Mouse (Mus musculus) embryonic facial prominence, embryonic 15.5 days (tissue): ENCODE data around the gene Gm11213. TPM values are rescaled to one million over a fixed set of nuclear protein-coding genes. Genes with fewer than 3 reads are reported as not detected.
A peak's percentile ranks its signal among the peaks of the same experiment; 100 is the strongest.

Source experiments
- ATAC-seq: fragments of 200-750 bp; cut with Nextera tagmentation; 2 replicates; pipeline ENCODE4 v1.8.0; 2017; ENCODE audit warnings: low read depth, moderate TSS enrichment; ENCODE audit not compliant: insufficient number of reproducible peaks, low FRiP score, low TSS enrichment
- H3K27ac ChIP-seq: fragments of 300-500 bp; sonication (generic); replicated peaks from 2 replicates; pipeline ENCODE4 v1.5.1; 2015; ENCODE audit warnings: mild to moderate bottlenecking, inconsistent platforms
- H3K27me3 ChIP-seq: fragments of 300-500 bp; sonication (generic); 2 replicates; pipeline ENCODE4 v1.6.1; 2015; ENCODE audit warnings: inconsistent platforms
- H3K36me3 ChIP-seq: fragments of 300-500 bp; sonication (generic); 2 replicates; pipeline ENCODE4 v1.6.1; 2015; ENCODE audit warnings: mild to moderate bottlenecking, inconsistent platforms
- H3K4me1 ChIP-seq: fragments of 300-500 bp; sonication (generic); 2 replicates; pipeline ENCODE4 v1.6.1; 2015; ENCODE audit warnings: inconsistent platforms
- H3K4me2 ChIP-seq: fragments of 300-500 bp; sonication (generic); replicated peaks from 2 replicates; pipeline ENCODE4 v1.6.1; 2015; ENCODE audit warnings: mild to moderate bottlenecking, inconsistent platforms
- H3K4me3 ChIP-seq: fragments of 300-500 bp; sonication (generic); replicated peaks from 2 replicates; pipeline ENCODE4 v1.5.1; 2015; ENCODE audit warnings: mild to moderate bottlenecking, inconsistent platforms
- H3K9ac ChIP-seq: fragments of 300-500 bp; sonication (generic); 2 replicates; pipeline ENCODE4 v1.6.1; 2015; ENCODE audit warnings: inconsistent platforms
- H3K9me3 ChIP-seq: fragments of 300-500 bp; sonication (generic); replicated peaks from 2 replicates; pipeline ENCODE4 v1.6.1; 2016; ENCODE audit warnings: inconsistent platforms
- whole genome bisulfite sequencing: fragments of 180-500 bp; shearing (Covaris S2); methylation state at CpG from one replicate; pipeline ENCODE4 v1.1.7; 2015; 5-methylcytosine and 5-hydroxymethylcytosine counted together
- polyA plus RNA-seq: library from polyadenylated mRNA; unstranded; fragments of >200 nt; fragmentation: Nextera tagmentation; extraction: Ambion mirVana; gene quantifications from 2 replicates; pipeline ENCODE4 v1.2.1, GENCODE M21; 2015

Gene Gm11213
- polyA plus RNA-seq, 1 experiment from 2014 or later = not detected

DNA sequence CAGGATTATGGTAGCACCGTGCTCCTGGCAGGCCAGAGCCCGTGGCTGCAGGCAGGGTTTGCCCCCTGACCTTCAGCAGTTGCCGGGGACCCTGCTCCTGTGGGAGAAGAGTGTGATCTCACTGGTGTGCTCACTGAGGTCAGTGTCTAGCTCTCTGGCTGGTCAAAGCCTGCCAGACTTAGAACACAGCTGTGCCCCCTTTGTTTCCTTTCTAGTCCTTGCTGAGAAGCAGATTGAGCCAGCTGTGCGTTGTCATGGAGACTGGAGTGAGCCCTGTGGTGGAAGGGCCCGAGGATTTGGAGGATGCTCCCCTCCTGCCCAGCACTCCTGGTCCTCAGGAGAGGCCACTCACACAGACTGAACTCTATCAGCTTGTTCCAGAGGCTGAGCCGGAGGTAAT is 25.0 kb downstream of the Gm11213 start:
- 40% methylated on average over 6 of the region's 6 CpGs for WGBS
- peaks cover 7% of the 10 kb centered on the region; the same call in 1 of the 2 replicates for H3K36me3 ChIP-seq
- no peak overlapping the region for H3K27ac ChIP-seq
- H3K4me3 ChIP-seq = no peak overlapping the region
- H3K4me2 ChIP-seq = no peak overlapping the region
- no peaks in the 10 kb centered on the region for H3K27me3 ChIP-seq
- H3K9me3 ChIP-seq = no peaks in the 10 kb centered on the region
- ATAC-seq = no peak
- peaks cover 11% of the 10 kb centered on the region for H3K4me1 ChIP-seq
- no peak overlapping the region for H3K9ac ChIP-seq

DNA sequence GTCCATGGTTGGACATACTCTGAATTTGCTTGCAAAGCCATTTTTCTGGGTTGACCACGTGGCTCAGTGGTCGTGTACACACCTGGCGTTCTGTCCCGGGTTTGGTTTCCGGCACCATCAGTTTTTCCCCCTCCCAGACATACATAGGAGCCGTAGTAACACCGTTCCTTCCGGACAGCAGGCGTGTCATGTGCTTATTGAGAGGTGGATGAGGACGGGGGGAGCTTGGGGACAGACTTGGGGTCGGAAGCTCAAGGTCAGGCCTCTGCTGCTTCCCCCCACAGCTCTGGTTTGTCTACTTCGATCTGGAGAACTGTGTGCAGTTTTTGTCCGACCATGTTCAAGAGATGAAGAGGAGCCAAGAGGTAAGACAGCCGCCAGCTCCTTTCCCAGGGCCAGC is 25.4 kb downstream of the Gm11213 start:
- H3K27me3 ChIP-seq = no peaks in the 10 kb centered on the region
- peaks cover 7% of the 10 kb centered on the region; the same call in 1 of the 2 replicates for H3K36me3 ChIP-seq
- no peak overlapping the region for H3K4me2 ChIP-seq
- no peak overlapping the region for H3K4me3 ChIP-seq
- H3K27ac ChIP-seq = no peak overlapping the region
- no peaks in the 10 kb centered on the region for H3K9me3 ChIP-seq
- H3K4me1 ChIP-seq = peaks cover 11% of the 10 kb centered on the region
- H3K9ac ChIP-seq = no peak overlapping the region
- WGBS = 82% methylated on average over 14 of the region's 14 CpGs
- ATAC-seq = no peak

GRCm38 (mm10) chr4:63572621-63573020 is 32.4 kb downstream of the Gm11213 start:
- Histone ChIP-seq H3K27ac (no peak overlapping the region), H3K4me2 (no peak overlapping the region), H3K4me1 (peaks cover 17% of the 10 kb centered on the region), H3K9me3 (no peaks in the 10 kb centered on the region), H3K36me3 (peaks cover 7% of the 10 kb centered on the region), H3K4me3 (no peak overlapping the region), H3K27me3 (no peaks in the 10 kb centered on the region), H3K9ac (no peak overlapping the region)
- 90% methylated on average over 5 of the region's 5 CpGs for WGBS
- no peak for ATAC-seq

GRCm38 (mm10) chr4:63570208-63570781 is 34.8 kb downstream of the Gm11213 start:
- H3K9ac ChIP-seq = no peak overlapping the region
- WGBS = 17% methylated on average over 7 of the region's 7 CpGs
- peak overlapping the region; percentile 39; the same call in 1 of the 2 replicates for H3K27ac ChIP-seq

GRCm38 (mm10) chr4:63569322-63569721 is 35.7 kb downstream of the Gm11213 start:
- WGBS = 83% methylated on average over 8 of the region's 8 CpGs
- Histone ChIP-seq H3K4me1 (peaks cover 17% of the 10 kb centered on the region), H3K36me3 (peaks cover 12% of the 10 kb centered on the region; the same call in 1 of the 2 replicates), H3K4me3 (no peak overlapping the region), H3K27ac (no peak overlapping the region), H3K9ac (no peak overlapping the region), H3K9me3 (no peaks in the 10 kb centered on the region), H3K27me3 (no peaks in the 10 kb centered on the region), H3K4me2 (no peak overlapping the region)
- no peak for ATAC-seq

More at GRCm38 (mm10) chr4:63570208-63570781, 34.8 kb downstream of the Gm11213 start:
- Histone ChIP-seq H3K36me3 (peaks cover 12% of the 10 kb centered on the region; the same call in 1 of the 2 replicates), H3K4me3 (no peak overlapping the region), H3K4me1 (peaks cover 17% of the 10 kb centered on the region), H3K4me2 (no peak overlapping the region), H3K27me3 (no peaks in the 10 kb centered on the region), H3K9me3 (no peaks in the 10 kb centered on the region)
- ATAC-seq = no peak

DNA sequence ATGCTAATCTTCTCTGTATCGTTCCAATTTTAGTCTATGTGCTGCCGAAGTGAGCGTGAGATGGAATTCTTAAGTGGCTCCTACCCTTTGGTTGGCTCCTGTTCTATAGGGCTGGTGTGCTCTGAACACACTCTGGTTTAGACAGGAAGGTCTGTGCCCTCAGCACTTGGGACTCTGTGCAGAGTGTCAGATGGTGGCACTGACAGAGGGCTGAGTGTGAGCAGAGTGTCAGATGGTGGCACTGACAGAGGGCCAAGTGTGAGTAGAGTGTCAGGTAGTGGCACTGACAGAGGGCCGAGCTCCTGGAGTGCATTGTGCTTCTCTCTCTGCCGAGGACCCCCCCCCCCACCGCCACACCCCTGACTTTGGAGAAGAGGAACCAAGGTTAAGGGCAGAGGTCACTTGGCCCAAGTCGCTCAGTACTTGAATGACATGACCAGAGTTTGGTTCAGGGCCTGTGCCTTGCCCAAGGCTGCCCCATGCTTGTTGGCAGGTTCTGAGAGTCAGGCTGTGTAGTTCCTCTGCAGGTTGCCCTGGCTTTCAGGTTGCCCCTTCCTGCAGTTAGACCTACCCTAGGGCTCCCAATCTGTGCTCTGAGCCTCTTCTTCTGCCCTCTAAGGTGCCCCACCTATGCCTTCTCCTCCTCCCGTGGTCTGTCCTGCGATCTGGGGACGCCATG is 37.2 kb downstream of the Gm11213 start:
- H3K4me1 ChIP-seq = peaks cover 17% of the 10 kb centered on the region

DNA sequence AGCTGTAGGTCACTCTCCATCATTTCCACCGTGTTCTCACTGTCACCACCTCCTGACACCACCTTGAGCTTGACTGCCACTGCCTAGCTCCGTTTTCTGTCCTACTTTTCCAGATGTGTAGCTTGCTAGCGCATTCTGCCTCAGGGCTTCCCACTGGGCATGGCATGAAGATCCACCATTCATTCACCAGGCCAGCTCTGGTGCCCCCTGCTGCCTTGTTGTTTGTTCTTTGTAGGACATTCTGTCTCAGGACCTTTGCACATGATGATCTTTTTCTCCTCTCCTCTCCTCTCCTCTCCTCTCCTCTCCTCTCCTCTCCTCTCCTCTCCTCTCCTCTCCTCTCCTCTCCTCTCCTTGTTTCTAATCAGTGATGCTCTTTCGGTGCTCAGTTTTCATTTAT is 42.3 kb downstream of the Gm11213 start:
- Histone ChIP-seq H3K4me1 (peaks cover 28% of the 10 kb centered on the region), H3K9me3 (no peaks in the 10 kb centered on the region), H3K4me3 (no peak overlapping the region), H3K36me3 (0 out of 2 replicates have a peak, but pooled peaks cover 9% of the 10 kb centered on the region), H3K27me3 (no peaks in the 10 kb centered on the region), H3K9ac (no peak overlapping the region), H3K27ac (no peak overlapping the region), H3K4me2 (no peak overlapping the region)
- ATAC-seq = no peak
- 87% methylated on average over 4 of the region's 4 CpGs for WGBS

More for the DNA sequence above, 37.2 kb downstream of the Gm11213 start:
- Histone ChIP-seq H3K27me3 (no peaks in the 10 kb centered on the region), H3K9me3 (no peaks in the 10 kb centered on the region), H3K27ac (no peak overlapping the region), H3K9ac (no peak overlapping the region), H3K4me3 (no peak overlapping the region), H3K36me3 (peaks cover 9% of the 10 kb centered on the region; the same call in 1 of the 2 replicates), H3K4me2 (no peak overlapping the region)
- no peak for ATAC-seq
- 84% methylated on average over 10 of the region's 10 CpGs for WGBS

- H3K27ac ChIP-seq = no peak overlapping the region
- H3K4me1 ChIP-seq = peaks cover 35% of the 10 kb centered on the region
- no peaks in the 10 kb centered on the region for H3K27me3 ChIP-seq
- no peak overlapping the region for H3K4me2 ChIP-seq
- no peak overlapping the region for H3K9ac ChIP-seq
- H3K4me3 ChIP-seq = no peak overlapping the region
- ATAC-seq = no peak
- 72% methylated on average over 7 of the region's 7 CpGs for WGBS
- H3K9me3 ChIP-seq = no peaks in the 10 kb centered on the region
- 0 out of 2 replicates have a peak, but pooled peaks cover 9% of the 10 kb centered on the region for H3K36me3 ChIP-seq
These were observed 43.0 kb downstream of the Gm11213 start for GRCm38 (mm10) chr4:63561861-63562675.

DNA sequence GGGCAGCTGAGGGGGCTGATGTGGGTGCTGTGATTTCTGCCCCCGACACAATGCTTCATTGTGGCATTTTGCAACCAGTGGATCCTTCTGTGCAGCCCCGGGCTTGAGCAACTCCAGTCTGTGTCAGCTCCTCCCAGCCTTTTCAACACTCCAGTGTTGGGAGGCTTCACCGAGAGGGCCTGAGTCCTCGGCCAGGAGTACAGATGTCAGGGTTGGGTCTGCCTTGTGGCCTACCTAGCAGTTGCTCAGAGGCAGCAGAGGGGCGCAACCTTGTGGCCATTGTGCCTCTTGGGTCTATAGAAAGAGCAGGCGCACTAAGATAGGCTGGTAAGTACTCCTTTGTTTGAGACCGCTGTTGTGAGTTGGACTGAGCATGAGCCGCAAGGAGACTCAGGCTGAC is 45.0 kb downstream of the Gm11213 start:
- H3K9ac ChIP-seq = no peak overlapping the region
- peak overlapping the region; percentile 80; the same call in 1 of the 2 replicates for H3K27ac ChIP-seq
- H3K36me3 ChIP-seq = no peaks in the 10 kb centered on the region
- 68% methylated on average over 8 of the region's 8 CpGs for WGBS
- peaks cover 36% of the 10 kb centered on the region for H3K4me1 ChIP-seq
- ATAC-seq = no peak
- H3K27me3 ChIP-seq = no peaks in the 10 kb centered on the region
- peak overlapping the region; percentile 19 for H3K4me2 ChIP-seq
- no peak overlapping the region for H3K4me3 ChIP-seq
- H3K9me3 ChIP-seq = no peaks in the 10 kb centered on the region

DNA sequence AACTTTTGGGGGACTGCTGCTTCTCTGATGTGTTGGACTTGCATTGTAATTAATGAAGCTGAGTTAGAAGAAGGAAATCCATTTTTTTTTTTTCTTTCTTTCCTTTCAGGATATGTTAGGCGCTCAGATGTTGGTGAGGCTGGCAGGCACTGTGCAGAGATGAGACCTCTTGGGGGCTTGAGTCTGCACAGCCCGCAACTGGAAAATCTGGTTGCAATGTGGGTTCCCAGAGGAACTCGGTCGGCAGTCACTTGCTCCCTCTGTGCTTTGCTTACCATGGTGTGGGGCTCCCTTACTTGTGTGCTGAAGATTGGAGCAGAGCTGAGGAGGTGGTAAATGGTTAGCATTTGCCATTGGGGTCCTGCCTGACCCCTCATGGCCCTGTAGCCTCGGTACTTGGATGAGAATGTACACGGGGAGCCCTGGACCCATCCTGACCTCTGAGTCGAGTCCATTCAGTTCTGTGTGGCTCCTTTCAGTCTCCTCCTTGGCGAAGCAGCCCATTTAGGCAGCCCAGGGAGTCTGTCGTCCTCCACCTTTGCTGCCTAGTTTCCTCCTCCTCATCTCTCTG is 45.8 kb downstream of the Gm11213 start:
- no peak for ATAC-seq
- no peaks in the 10 kb centered on the region for H3K36me3 ChIP-seq
- H3K4me3 ChIP-seq = peak overlapping the region; percentile 68
- peak overlapping the region; percentile 12; the same call in 1 of the 2 replicates for H3K9ac ChIP-seq
- no peaks in the 10 kb centered on the region for H3K9me3 ChIP-seq
- WGBS = 21% methylated on average over 9 of the region's 9 CpGs
- peak overlapping the region; percentile 79 for H3K4me2 ChIP-seq
- H3K27ac ChIP-seq = peak overlapping the region; percentile 80
- H3K4me1 ChIP-seq = peaks cover 36% of the 10 kb centered on the region
- no peaks in the 10 kb centered on the region for H3K27me3 ChIP-seq
